Mouse (Mus musculus) liver, adult 2 months (tissue): ENCODE measurements around the gene Prl7a1.

Source experiments
- CTCF ChIP-seq: fragments of 200-500 bp; IDR thresholded peaks from 2 replicates; pipeline ENCODE4 v1.5.1; 2011; ENCODE audit warnings: low read depth, low read length, control low read depth
- POLR2A ChIP-seq: fragments of 200-500 bp; IDR thresholded peaks from 2 replicates; pipeline ENCODE4 v1.6.1; 2011; ENCODE audit warnings: low read length, control low read depth; ENCODE audit not compliant: insufficient read depth; ENCODE audit errors: extremely low read depth

DNA sequence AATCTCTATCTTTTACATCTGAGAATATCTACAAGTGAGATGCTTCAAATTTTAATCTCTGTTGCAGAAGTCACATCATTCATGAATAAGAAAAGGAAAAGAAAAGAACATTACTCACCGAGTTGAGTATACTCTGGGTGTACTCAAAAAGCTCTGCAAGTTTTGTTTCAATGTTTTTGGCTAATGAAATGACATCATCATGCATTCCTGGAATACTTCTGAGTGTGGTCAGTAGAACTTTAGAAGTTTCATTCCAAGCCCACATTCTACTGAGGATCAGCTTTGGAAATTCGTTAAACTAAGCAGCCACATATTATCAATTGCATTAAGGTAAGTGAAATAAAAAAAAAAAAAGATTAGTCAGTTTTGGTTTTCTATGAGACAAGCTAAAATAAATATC is 18.5 kb upstream of the Prl7a1 start:
- no peak for TF ChIP-seq CTCF
- no peak for TF ChIP-seq POLR2A
